Mouse (Mus musculus) forebrain, embryonic 11.5 days (tissue): ENCODE results near the gene B4galt5. TPM values are rescaled to one million over a fixed set of nuclear protein-coding genes. Genes with fewer than 3 reads are reported as not detected.

Experiments
- ATAC-seq: fragments of 200-750 bp; cut with Nextera tagmentation; replicated peaks from 2 replicates; pipeline ENCODE4 v1.8.0; 2017; ENCODE audit warnings: moderate TSS enrichment; ENCODE audit not compliant: low FRiP score
- DNase-seq: peaks from one replicate; pipeline ENCODE4 v3.0.0-alpha.2; 2017; ENCODE audit warnings: low spot score
- H3K27ac ChIP-seq: fragments of 300-500 bp; sonication (generic); 2 replicates; pipeline ENCODE4 v1.5.1; 2014; ENCODE audit warnings: low read depth, low read length
- H3K27me3 ChIP-seq: fragments of 300-500 bp; sonication (generic); 2 replicates; pipeline ENCODE4 v1.6.1; 2014; ENCODE audit warnings: mild to moderate bottlenecking, low read length, mixed read lengths; ENCODE audit not compliant: control insufficient read depth, insufficient read depth
- H3K36me3 ChIP-seq: fragments of 300-500 bp; sonication (generic); 2 replicates; pipeline ENCODE4 v1.6.1; 2014; ENCODE audit warnings: mild to moderate bottlenecking, low read length, moderate library complexity, mixed read lengths; ENCODE audit not compliant: control insufficient read depth, insufficient read depth
- H3K4me1 ChIP-seq: fragments of 300-500 bp; sonication (generic); replicated peaks from 2 replicates; pipeline ENCODE4 v1.6.1; 2014; ENCODE audit warnings: low read length, mixed read lengths; ENCODE audit not compliant: control insufficient read depth, insufficient read depth
- H3K4me2 ChIP-seq: fragments of 300-500 bp; sonication (generic); 2 replicates; pipeline ENCODE4 v1.6.1; 2014; ENCODE audit warnings: low read depth, mild to moderate bottlenecking, low read length, moderate library complexity, mixed read lengths; ENCODE audit not compliant: severe bottlenecking
- H3K4me3 ChIP-seq: fragments of 300-500 bp; sonication (generic); 2 replicates; pipeline ENCODE4 v1.5.1; 2014; ENCODE audit warnings: low read depth, low read length
- H3K9ac ChIP-seq: fragments of 300-500 bp; sonication (generic); 2 replicates; pipeline ENCODE4 v1.6.1; 2014; ENCODE audit warnings: low read length
- H3K9me3 ChIP-seq: fragments of 300-500 bp; sonication (generic); 2 replicates; pipeline ENCODE4 v1.6.1; 2016; ENCODE audit warnings: low read length, mixed read lengths; ENCODE audit not compliant: control insufficient read depth
- WGBS: fragments of 180-500 bp; shearing (Covaris S2); extraction: QIAGEN DNeasy Blood & Tissue Kit; methylation state at CpG from one replicate; pipeline ENCODE4 v1.1.7; 2014; 5-methylcytosine and 5-hydroxymethylcytosine counted together
- polyA plus RNA-seq: library from polyadenylated mRNA; unstranded; fragments of >200 nt; fragmentation: Nextera tagmentation; extraction: Ambion mirVana; gene quantifications from 2 replicates; pipeline ENCODE4 v1.2.1, GENCODE M21; 2014

B4galt5 gene
- polyA plus RNA-seq, 1 experiment from 2014 or later: 19.2 TPM

DNA sequence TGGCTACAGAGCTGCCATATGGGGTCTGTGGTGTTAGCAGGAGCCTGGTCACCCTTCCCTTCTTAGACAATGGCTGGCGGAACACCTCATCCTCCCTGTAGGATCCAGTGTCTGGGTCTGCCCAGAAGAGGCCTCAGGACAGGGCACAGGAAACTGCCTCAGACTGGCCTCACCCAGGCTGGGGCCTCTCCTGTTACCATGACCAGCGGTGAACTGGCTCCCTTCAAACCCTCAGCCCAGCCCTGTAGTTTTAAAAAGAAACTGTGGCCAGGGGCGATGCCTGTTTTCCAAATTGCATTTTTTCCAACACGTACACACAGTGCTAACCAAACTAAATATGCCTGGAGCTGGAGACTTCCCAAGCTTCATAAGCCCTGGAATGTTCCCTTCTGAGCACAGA lies 87.9 kb downstream of the B4galt5 start:
- ATAC-seq: no peak
- no peaks in the 10 kb centered on the region for H3K4me1 ChIP-seq
- H3K9me3 ChIP-seq: no peaks in the 10 kb centered on the region
- 83% methylated on average over 3 of the region's 4 CpGs for WGBS
- no peak overlapping the region for H3K4me2 ChIP-seq
- H3K36me3 ChIP-seq: no peaks in the 10 kb centered on the region
- H3K27me3 ChIP-seq: no peaks in the 10 kb centered on the region
- DNase-seq: no peak
- no peak overlapping the region for H3K9ac ChIP-seq
- no peak overlapping the region for H3K4me3 ChIP-seq
- H3K27ac ChIP-seq: no peak overlapping the region

DNA sequence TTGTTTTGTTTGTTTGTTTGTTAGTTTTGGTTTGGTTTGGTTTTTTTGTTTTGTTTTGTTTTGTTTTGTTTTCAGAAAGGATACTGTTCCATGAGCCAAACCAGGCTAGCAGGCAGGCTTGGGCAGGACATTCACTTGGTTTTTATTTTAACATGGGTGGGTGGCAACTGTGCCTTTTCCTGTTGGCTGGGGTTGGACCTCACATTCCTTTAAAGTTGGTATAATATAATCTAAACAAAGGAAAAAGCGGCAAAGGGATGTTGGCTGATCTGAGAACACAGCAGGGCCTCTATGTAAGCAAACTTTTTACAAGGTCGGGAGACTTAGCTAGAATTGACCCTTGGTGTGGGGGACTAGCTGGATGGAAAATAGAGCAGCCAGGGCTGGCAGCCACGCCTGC lies 91.2 kb downstream of the B4galt5 start:
- no peak overlapping the region for H3K4me2 ChIP-seq
- WGBS: 62% methylated on average over 3 of the region's 3 CpGs

DNA sequence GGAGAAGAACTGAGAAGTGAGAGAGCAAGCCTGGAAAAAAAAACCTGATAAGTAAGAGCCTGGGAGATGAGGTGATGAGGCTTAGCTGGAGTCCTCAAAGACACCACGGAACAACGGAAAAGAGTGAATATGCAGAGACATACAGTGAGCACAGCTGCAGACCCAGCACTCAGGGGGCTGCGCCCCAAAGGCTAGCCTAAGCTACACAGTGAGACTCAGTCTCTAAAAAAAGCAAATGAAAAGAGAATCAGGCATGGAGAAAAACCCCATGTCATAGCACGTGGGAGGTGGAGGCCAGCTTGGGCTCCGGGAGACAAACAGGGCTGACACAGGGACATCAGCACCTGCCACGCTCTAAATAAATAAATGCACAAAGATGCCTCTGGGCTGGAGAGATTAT lies 94.2 kb downstream of the B4galt5 start:
- Histone ChIP-seq H3K9ac (no peak overlapping the region), H3K27me3 (no peaks in the 10 kb centered on the region), H3K9me3 (no peaks in the 10 kb centered on the region), H3K36me3 (no peaks in the 10 kb centered on the region), H3K4me2 (no peak overlapping the region), H3K27ac (no peak overlapping the region), H3K4me3 (no peak overlapping the region), H3K4me1 (peaks cover 2% of the 10 kb centered on the region)
- 84% methylated on average over 6 of the region's 6 CpGs for WGBS
- ATAC-seq (no peak), DNase-seq (no peak)

More for the DNA sequence above, 91.2 kb downstream of the B4galt5 start:
- no peaks in the 10 kb centered on the region for H3K9me3 ChIP-seq
- ATAC-seq (no peak), DNase-seq (no peak)
- H3K36me3 ChIP-seq: no peaks in the 10 kb centered on the region
- H3K27ac ChIP-seq: no peak overlapping the region
- H3K4me3 ChIP-seq: no peak overlapping the region
- H3K9ac ChIP-seq: no peak overlapping the region
- no peaks in the 10 kb centered on the region for H3K27me3 ChIP-seq
- no peaks in the 10 kb centered on the region for H3K4me1 ChIP-seq

DNA sequence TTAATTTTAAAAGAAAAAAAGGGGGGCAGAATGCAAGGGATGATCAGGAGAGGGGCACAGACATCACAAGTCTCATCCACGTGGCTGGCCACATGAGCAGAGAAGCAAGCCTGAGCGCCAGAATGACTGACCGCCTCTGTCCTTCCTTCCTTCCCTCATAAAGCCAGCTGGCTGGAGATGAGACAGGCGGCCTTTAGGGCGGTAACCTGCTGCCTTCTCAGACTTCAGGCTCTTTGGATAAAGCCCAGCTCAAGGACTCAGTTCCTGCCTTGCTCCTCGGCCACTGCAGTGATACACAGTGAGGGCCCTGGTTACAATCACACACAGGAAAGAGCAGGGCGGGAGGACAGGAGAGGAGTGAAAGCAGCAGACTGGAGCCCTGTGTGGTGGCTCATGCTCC lies 94.8 kb downstream of the B4galt5 start:
- no peaks in the 10 kb centered on the region for H3K9me3 ChIP-seq
- DNase-seq (no peak), ATAC-seq (no peak)
- no peak overlapping the region for H3K4me3 ChIP-seq
- peaks cover 2% of the 10 kb centered on the region for H3K4me1 ChIP-seq
- H3K9ac ChIP-seq: no peak overlapping the region
- H3K4me2 ChIP-seq: no peak overlapping the region
- no peaks in the 10 kb centered on the region for H3K36me3 ChIP-seq
- H3K27ac ChIP-seq: no peak overlapping the region
- whole genome bisulfite sequencing: 75% methylated on average over 7 of the region's 7 CpGs
- no peaks in the 10 kb centered on the region for H3K27me3 ChIP-seq

DNA sequence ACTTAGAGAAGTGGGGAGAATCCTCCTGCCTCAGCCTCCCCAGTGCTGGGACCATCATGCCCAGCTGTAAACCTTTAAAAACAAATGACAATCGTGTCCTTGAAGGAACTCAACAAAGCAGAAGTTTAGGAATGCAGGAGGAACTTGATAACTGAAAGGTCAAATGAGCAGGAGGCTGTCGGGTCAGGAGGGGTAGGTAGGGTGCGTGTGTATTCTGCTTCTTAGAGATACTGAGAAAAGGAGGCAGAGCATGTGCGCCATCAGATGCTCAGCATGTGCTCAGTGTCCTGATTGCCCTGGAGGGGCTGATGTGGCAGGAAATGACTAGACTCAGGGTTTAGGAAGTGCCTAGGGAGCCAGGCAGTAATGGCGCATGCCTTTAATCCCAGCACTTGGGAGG lies 95.5 kb downstream of the B4galt5 start:
- no peaks in the 10 kb centered on the region for H3K27me3 ChIP-seq
- 86% methylated on average over 5 of the region's 5 CpGs for WGBS
- no peak overlapping the region for H3K4me3 ChIP-seq
- no peak for DNase-seq
- H3K9me3 ChIP-seq: no peaks in the 10 kb centered on the region
- ATAC-seq: no peak
- H3K27ac ChIP-seq: no peak overlapping the region
- H3K9ac ChIP-seq: no peak overlapping the region
- H3K4me2 ChIP-seq: no peak overlapping the region
- H3K4me1 ChIP-seq: peaks cover 2% of the 10 kb centered on the region
- H3K36me3 ChIP-seq: no peaks in the 10 kb centered on the region

DNA sequence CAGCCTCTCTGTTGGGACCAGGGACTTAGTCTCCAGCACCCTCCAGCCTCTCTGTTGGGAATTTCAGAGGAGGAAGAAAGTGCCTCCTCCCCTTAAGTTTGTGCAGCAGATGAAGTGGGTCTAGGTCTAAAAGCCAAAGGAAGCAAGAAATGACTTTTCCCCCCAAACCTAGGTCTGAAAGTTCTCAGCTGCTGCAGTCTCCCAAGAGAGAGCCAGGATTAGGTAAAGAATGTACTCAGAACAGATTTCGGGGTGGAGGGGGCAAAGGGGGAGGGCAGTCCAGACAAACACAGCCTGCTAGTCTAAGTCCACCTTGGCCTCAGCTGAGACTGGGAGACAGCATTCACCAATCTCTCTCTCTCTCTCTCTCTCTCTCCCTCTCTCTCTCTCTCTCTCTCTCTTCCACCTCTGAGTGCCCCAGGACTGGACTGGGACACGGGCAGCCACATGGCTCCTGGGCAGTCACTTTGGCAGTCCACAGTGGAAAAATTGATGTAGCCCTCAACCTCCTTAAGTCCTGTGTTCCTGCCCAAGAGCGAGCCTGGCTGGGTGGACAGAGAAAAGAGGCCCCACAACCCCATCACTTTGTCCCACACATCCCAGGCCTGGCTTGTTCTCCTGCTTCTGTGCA lies 96.8 kb downstream of the B4galt5 start:
- Histone ChIP-seq H3K27me3 (no peaks in the 10 kb centered on the region), H3K9me3 (no peaks in the 10 kb centered on the region), H3K27ac (no peak overlapping the region), H3K4me3 (no peak overlapping the region), H3K4me2 (no peak overlapping the region), H3K36me3 (no peaks in the 10 kb centered on the region), H3K4me1 (peaks cover 2% of the 10 kb centered on the region), H3K9ac (0 out of 2 replicates have a peak overlapping the region, but pooled peaks have one; percentile 5)
- DNase-seq: no peak
- no peak for ATAC-seq
- 42% methylated on average over 3 of the region's 3 CpGs for WGBS

DNA sequence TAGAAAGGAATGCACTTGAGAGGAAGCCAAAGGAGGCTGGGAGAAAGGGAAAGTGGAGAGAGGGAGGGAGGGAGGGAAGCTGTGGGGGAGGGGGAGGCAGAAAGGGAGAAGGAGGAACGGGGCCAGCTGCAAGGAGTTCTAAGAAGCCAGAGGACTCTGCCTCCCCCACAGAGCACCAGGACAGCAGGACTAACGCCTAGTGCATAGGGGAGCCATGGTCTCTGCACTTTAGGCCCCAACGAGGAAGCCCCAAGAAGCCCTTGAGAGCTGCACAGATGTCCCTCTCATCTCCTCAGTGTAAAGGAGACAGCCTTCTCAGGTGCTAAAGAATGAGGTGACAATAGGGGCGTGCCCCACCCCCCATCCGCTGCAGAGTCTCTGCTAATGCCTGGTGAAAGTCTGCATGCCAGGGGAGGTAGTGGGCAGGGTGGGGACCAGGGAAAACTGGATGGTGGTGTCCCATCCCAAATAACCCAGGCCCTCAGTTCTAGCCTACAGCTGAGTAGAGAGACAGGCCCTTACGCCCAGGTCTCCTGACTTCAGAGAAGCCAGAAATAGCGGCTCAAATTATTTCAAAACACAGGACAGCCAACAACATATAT lies 98.1 kb downstream of the B4galt5 start:
- Histone ChIP-seq H3K4me3 (no peak overlapping the region), H3K36me3 (no peaks in the 10 kb centered on the region), H3K9ac (no peak overlapping the region), H3K4me1 (peaks cover 2% of the 10 kb centered on the region), H3K27me3 (no peaks in the 10 kb centered on the region), H3K27ac (no peak overlapping the region), H3K9me3 (no peaks in the 10 kb centered on the region), H3K4me2 (0 out of 2 replicates have a peak overlapping the region, but pooled peaks have one; percentile 5)
- WGBS: 30% methylated on average over 7 of the region's 7 CpGs
- DNase-seq (no peak), ATAC-seq (no peak)

DNA sequence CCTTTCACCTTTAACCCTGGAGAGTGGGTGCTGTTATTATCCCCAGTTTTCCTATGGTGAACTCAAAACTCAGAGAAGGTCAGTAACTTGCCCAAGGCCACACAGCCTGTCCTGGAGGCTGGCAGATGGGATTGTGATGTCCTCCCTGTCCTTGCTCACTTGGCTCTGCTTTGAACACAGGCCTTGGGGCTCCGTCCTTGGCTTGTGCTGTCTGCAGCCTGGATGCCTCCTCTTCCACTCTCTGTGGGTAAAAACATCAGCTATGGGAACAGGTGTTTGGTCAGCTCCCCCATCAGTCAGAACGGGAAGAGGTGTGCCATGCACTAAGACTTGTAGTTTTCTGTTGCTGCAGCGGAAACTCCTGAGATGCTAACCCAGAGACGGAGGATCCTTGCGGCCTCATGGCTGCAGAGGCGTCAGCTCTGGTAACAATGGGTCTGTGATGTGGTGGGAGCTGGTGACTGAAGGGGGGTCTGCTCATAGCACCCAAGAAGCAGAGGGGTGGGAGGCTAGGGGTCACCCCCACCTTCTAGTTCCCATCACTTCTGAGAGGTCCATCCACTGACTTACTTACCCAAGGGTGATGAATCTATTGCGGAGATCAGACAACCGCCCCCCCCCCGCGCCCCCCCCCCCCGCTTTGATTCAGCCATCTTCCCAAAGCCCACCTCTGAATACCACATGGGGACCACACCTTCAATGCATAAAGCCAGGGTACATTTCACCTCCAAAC lies 98.8 kb downstream of the B4galt5 start:
- Histone ChIP-seq H3K27ac (no peak overlapping the region), H3K9ac (no peak overlapping the region), H3K36me3 (no peaks in the 10 kb centered on the region), H3K9me3 (no peaks in the 10 kb centered on the region), H3K27me3 (no peaks in the 10 kb centered on the region), H3K4me3 (no peak overlapping the region), H3K4me1 (peaks cover 2% of the 10 kb centered on the region), H3K4me2 (0 out of 2 replicates have a peak overlapping the region, but pooled peaks have one; percentile 5)
- DNase-seq (no peak), ATAC-seq (no peak)
- WGBS: 63% methylated on average over 8 of the region's 11 CpGs
